Mouse (Mus musculus) neural tube, embryonic 14.5 days (tissue): ENCODE measurements around the gene Dyrk1a. TPM values are rescaled to one million over a fixed set of nuclear protein-coding genes. Genes with fewer than 3 reads are reported as not detected.

Source experiments
- ATAC-seq: fragments of 200-750 bp; cut with Nextera tagmentation; 2 replicates; pipeline ENCODE4 v1.8.0; 2017; ENCODE audit warnings: low read depth, mild to moderate bottlenecking, moderate TSS enrichment, moderate library complexity
- H3K27ac ChIP-seq: fragments of 300-500 bp; sonication (generic); 2 replicates; pipeline ENCODE4 v1.5.1; 2014; ENCODE audit warnings: low read depth, mild to moderate bottlenecking, control low read depth, low read length, moderate library complexity, mixed read lengths
- H3K27me3 ChIP-seq: fragments of 300-500 bp; sonication (generic); 2 replicates; pipeline ENCODE4 v1.6.1; 2014; ENCODE audit warnings: low read length; ENCODE audit not compliant: control insufficient read depth, insufficient read depth
- H3K36me3 ChIP-seq: fragments of 300-500 bp; sonication (generic); 2 replicates; pipeline ENCODE4 v1.6.1; 2014; ENCODE audit warnings: low read length, mixed read lengths; ENCODE audit not compliant: control insufficient read depth, insufficient read depth
- H3K4me1 ChIP-seq: fragments of 300-500 bp; sonication (generic); 2 replicates; pipeline ENCODE4 v1.6.1; 2014; ENCODE audit warnings: low read length; ENCODE audit not compliant: control insufficient read depth, insufficient read depth
- H3K4me2 ChIP-seq: fragments of 300-500 bp; sonication (generic); 2 replicates; pipeline ENCODE4 v1.6.1; 2014; ENCODE audit warnings: mild to moderate bottlenecking, low read depth, low read length, control low read depth
- H3K4me3 ChIP-seq: fragments of 300-500 bp; sonication (generic); 2 replicates; pipeline ENCODE4 v1.5.1; 2014; ENCODE audit warnings: low read depth, low read length, control low read depth, mixed read lengths
- H3K9ac ChIP-seq: fragments of 300-500 bp; sonication (generic); replicated peaks from 2 replicates; pipeline ENCODE4 v1.6.1; 2014; ENCODE audit warnings: low read depth, mild to moderate bottlenecking, control low read depth, low read length, mixed read lengths
- H3K9me3 ChIP-seq: fragments of 300-500 bp; sonication (generic); 2 replicates; pipeline ENCODE4 v1.6.1; 2016; ENCODE audit warnings: low read length; ENCODE audit not compliant: control insufficient read depth
- WGBS: fragments of 180-500 bp; shearing (Covaris S2); extraction: QIAGEN DNeasy Blood & Tissue Kit; methylation state at CpG from one replicate; pipeline ENCODE4 v1.1.7; 2014; 5-methylcytosine and 5-hydroxymethylcytosine counted together
- polyA plus RNA-seq: library from polyadenylated mRNA; unstranded; fragments of >200 nt; fragmentation: Nextera tagmentation; extraction: Ambion mirVana; gene quantifications from 2 replicates; pipeline ENCODE4 v1.2.1, GENCODE M21; 2014

Gene Dyrk1a
- polyA plus RNA-seq, 1 experiment from 2014 or later = 15.9 TPM

- Histone ChIP-seq H3K4me3 (no peak overlapping the region), H3K9me3 (no peaks in the 10 kb centered on the region), H3K4me2 (no peak overlapping the region), H3K27me3 (no peaks in the 10 kb centered on the region), H3K9ac (no peak overlapping the region), H3K4me1 (peaks cover 5% of the 10 kb centered on the region), H3K27ac (no peak overlapping the region), H3K36me3 (no peaks in the 10 kb centered on the region)
- 84% methylated on average over 4 of the region's 4 CpGs for WGBS
- no peak for ATAC-seq
Measured at GRCm38 (mm10) chr16:94719488-94719887, 149.7 kb downstream of the Dyrk1a start.

- no peak overlapping the region for H3K4me3 ChIP-seq
- H3K9ac ChIP-seq = no peak overlapping the region
- H3K27ac ChIP-seq = no peak overlapping the region
- no peaks in the 10 kb centered on the region for H3K36me3 ChIP-seq
- no peaks in the 10 kb centered on the region for H3K9me3 ChIP-seq
- no peak overlapping the region for H3K4me2 ChIP-seq
- no peaks in the 10 kb centered on the region for H3K27me3 ChIP-seq
- ATAC-seq = no peak
- 64% methylated on average over 7 of the region's 7 CpGs for WGBS
- no peaks in the 10 kb centered on the region for H3K4me1 ChIP-seq
Measured at GRCm38 (mm10) chr16:94720476-94721153, 150.8 kb downstream of the Dyrk1a start.

DNA sequence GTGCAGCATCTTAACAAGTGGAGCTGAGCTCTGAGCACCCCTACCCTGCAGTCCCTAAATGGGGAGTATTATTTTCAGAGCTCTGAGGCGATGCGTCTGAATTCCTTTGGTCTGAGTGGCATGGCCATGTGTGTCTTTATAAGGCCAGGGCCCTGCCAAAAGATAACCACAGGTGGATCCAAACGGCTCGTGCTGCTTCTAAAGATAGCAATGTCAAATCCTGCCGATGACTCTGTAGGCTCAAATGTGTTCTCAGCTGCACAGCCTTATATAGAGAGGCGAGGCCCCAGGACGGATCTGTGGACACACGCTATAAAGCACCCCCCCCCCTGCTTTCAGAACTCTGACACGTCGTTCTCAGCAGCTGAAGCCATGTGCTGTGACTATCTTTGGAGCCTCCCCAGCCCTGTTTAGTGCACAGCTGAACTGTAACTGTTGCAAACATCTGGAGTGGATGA, 151.8 kb downstream of the Dyrk1a start:
- no peak overlapping the region for H3K27ac ChIP-seq
- no peak for ATAC-seq
- 77% methylated on average over 10 of the region's 10 CpGs for WGBS
- no peak overlapping the region for H3K4me2 ChIP-seq
- no peaks in the 10 kb centered on the region for H3K4me1 ChIP-seq
- H3K9me3 ChIP-seq = no peaks in the 10 kb centered on the region
- no peak overlapping the region for H3K4me3 ChIP-seq
- H3K36me3 ChIP-seq = no peaks in the 10 kb centered on the region
- H3K9ac ChIP-seq = no peak overlapping the region
- H3K27me3 ChIP-seq = no peaks in the 10 kb centered on the region

GRCm38 (mm10) chr16:94722936-94723335, 153.1 kb downstream of the Dyrk1a start:
- Histone ChIP-seq H3K9ac (no peak overlapping the region), H3K4me2 (no peak overlapping the region), H3K9me3 (no peaks in the 10 kb centered on the region), H3K27me3 (no peaks in the 10 kb centered on the region), H3K4me3 (no peak overlapping the region), H3K4me1 (no peaks in the 10 kb centered on the region), H3K36me3 (no peaks in the 10 kb centered on the region), H3K27ac (no peak overlapping the region)
- no peak for ATAC-seq
- 79% methylated on average over 12 of the region's 12 CpGs for WGBS

DNA sequence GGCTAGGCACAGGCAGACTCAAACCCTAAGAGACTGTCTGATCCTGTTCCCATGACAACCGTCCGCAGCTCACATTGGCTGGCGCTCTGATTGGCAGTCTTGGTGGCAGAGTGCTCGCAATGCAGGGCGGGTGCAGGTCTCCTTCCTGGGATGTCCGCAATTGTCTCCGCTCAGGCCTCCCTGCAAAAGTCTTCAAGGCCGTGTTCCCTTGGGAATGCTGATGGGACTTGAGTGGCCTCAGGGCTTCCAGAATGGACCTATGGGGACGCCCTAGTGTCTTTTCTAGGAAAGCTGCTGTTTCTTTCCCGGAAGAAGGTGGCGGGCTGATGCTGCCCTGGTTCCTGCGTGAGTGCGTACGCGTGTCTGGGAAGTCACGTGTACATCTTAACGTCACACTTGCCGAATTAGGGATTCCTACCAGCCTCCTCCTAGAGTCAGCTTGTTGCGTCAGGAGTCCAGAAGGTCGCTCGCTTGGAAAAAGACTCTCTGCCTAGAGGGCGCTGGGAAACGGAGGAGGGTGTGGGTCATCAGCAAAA, 154.3 kb downstream of the Dyrk1a start:
- WGBS = under 1% methylated on average over 23 of the region's 23 CpGs
- ATAC-seq = peak; percentile 96

DNA sequence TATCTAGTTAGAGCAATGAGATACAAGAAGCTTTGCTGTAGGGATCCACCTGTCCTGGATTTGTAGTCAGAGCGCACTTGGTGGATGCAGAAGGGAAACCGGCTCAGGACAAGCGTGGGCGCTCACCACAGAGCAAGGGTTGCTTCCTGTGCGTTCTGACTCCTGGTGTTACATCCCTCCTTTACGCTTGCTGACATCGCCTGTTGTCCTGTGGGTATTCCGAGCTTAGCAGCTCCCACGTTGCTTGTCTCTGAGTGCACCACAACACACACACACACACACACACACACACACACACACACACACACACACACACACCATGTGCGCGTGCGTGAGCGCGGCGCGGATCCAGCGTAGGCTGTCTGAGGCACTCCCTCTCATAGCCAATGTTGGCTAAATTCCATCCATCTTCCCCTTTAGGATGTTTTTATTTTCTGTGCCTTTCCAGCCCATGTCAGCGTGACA, 155.0 kb downstream of the Dyrk1a start:
- WGBS = 0% methylated on average over 18 of the region's 18 CpGs
- H3K9ac ChIP-seq = peak overlapping the region; percentile 51; the same call in 1 of the 2 replicates
- ATAC-seq = peak; percentile 50; the same call in 1 of the 2 replicates
- H3K4me3 ChIP-seq = peak overlapping the region; percentile 48
- H3K27ac ChIP-seq = peak overlapping the region; percentile 71
- H3K9me3 ChIP-seq = no peaks in the 10 kb centered on the region
- H3K4me1 ChIP-seq = no peaks in the 10 kb centered on the region
- H3K27me3 ChIP-seq = no peaks in the 10 kb centered on the region
- peak overlapping the region; percentile 71 for H3K4me2 ChIP-seq
- H3K36me3 ChIP-seq = no peaks in the 10 kb centered on the region

More for the DNA sequence above, 154.3 kb downstream of the Dyrk1a start:
- Histone ChIP-seq H3K4me2 (peak overlapping the region; percentile 71), H3K36me3 (no peaks in the 10 kb centered on the region), H3K4me1 (no peaks in the 10 kb centered on the region), H3K9me3 (no peaks in the 10 kb centered on the region), H3K27me3 (no peaks in the 10 kb centered on the region), H3K27ac (peak overlapping the region; percentile 71), H3K4me3 (peak overlapping the region; percentile 48), H3K9ac (peak overlapping the region; percentile 51)

DNA sequence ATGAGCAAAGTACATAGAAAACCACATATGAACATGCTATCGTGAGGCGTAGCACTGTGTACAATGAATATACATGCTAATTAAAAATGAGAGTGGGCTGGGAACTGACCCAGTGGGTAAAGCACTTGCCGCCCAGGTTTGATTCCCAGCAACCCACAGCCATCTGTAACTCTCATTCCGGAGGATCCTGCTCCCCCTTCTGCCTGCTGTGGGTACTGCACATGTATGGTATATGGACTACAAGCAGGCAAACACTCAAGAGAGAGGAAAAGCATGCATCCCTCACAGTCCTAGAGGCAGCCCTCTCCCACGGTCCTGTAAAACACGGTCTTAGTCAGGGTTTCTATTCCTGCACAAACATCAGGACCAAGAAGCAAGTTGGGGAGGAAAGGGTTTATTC, 159.4 kb downstream of the Dyrk1a start:
- ATAC-seq = no peak
- no peaks in the 10 kb centered on the region for H3K27me3 ChIP-seq
- WGBS = 89% methylated on average over 6 of the region's 6 CpGs
- no peaks in the 10 kb centered on the region for H3K36me3 ChIP-seq
- H3K4me2 ChIP-seq = no peak overlapping the region
- no peak overlapping the region for H3K9ac ChIP-seq
- no peak overlapping the region for H3K4me3 ChIP-seq
- H3K9me3 ChIP-seq = no peaks in the 10 kb centered on the region
- no peaks in the 10 kb centered on the region for H3K4me1 ChIP-seq
- no peak overlapping the region for H3K27ac ChIP-seq

DNA sequence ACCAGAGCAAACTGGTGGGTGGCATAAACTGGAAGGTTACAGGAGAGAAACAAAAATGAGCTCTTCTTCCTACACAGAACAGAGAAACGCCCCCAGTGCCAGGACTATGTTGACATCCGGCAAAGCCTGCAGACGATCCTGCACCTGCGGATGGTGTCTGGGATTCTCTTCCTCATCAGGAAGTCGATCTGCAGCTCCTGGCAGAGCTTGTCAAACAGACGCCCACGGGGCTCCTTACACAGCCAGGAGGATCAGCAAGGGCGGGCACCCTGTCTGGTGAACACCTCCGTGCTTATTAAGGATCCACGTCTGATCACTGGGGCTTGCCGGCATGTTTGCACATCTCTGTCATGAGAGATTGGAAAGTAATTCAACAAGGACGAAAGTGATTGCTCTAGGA, 161.2 kb downstream of the Dyrk1a start:
- ATAC-seq = no peak
- WGBS = 75% methylated on average over 12 of the region's 12 CpGs
- no peak overlapping the region for H3K9ac ChIP-seq

DNA sequence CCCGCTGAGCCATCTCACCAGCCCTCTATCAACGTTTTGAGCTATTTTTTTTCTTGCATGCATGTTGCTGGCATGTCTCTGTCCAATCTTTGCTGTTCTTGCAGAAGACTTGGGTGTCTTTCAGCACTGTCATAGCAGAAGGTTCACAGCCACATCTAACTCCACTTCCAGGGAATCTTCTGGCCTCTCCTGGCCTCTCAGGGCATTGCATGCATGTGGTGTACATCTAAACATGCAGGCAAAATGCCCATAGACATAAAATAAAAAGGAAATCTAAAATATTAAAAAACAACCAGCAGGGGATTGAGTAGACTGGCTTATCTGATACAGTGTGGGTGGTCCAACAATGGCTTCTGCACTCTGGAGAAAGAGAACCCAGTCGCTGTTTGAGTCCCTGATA, 165.7 kb downstream of the Dyrk1a start:
- H3K9ac ChIP-seq = no peak overlapping the region
- H3K9me3 ChIP-seq = no peaks in the 10 kb centered on the region
- no peak for ATAC-seq
- H3K27me3 ChIP-seq = no peaks in the 10 kb centered on the region
- no peak overlapping the region for H3K4me3 ChIP-seq
- H3K4me2 ChIP-seq = no peak overlapping the region
- H3K36me3 ChIP-seq = no peaks in the 10 kb centered on the region
- WGBS = 71% methylated on average over 3 of the region's 3 CpGs
- H3K27ac ChIP-seq = no peak overlapping the region
- no peaks in the 10 kb centered on the region for H3K4me1 ChIP-seq

More for the DNA sequence above, 161.2 kb downstream of the Dyrk1a start:
- no peak overlapping the region for H3K4me3 ChIP-seq
- no peaks in the 10 kb centered on the region for H3K36me3 ChIP-seq
- H3K27ac ChIP-seq = no peak overlapping the region
- no peaks in the 10 kb centered on the region for H3K9me3 ChIP-seq
- no peak overlapping the region for H3K4me2 ChIP-seq
- H3K27me3 ChIP-seq = no peaks in the 10 kb centered on the region
- no peaks in the 10 kb centered on the region for H3K4me1 ChIP-seq
